Mouse (Mus musculus): ENCODE measurements around the gene AI413582.

GRCm38 (mm10) chr17:27560926-27561480, 4.6 kb downstream of the AI413582 start:
- TF ChIP-seq CTCF (IDR thresholded peaks at IDR 0.05; ENCODE audit: control insufficient read depth, insufficient read depth, insufficient replicate concordance, low read depth, low read length) (no peak), POLR2A (IDR thresholded peaks at IDR 0.05; ENCODE audit: control insufficient read depth, low read depth, low read length) (no peak)

All from testis, adult 2 months (tissue).